In the genomic region with DNA sequence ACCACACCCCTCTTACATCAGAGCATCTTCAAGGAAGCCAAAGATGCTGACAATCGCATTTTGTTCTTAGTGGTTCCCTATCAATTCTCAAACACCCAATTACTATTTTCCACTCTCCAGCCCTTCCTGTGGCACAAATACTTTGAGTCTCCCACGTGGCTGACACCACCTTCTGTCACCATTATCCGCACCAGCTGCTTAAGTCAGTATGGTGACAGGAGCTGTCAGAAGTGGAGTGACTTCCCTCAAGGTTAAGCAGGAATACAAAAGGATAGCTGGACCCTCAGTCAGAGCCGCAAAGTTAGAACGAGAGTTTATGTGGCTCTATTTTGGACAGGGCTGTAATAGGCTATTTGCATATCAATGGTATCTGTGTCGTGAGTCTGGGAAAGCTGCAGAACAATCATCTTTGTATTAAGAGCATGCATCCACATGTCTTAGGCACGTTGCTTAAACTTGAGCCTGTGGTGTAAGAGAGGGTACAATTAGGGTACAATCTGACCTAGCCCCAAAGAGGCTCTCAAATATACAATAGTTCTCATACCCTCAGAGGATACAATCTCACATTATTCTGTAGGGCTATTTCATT, we compare ENCODE assay signal across 25 mouse cellular contexts.
DNase-seq lines count a peak whose midpoint lies in the region; ATAC-seq and TF ChIP-seq lines count a peak whose summit lies in the region.
"Had no signal": no experiment of that assay in that cellular context is flagged by ENCODE, and none has a peak within 500 bp of the region (broad histone marks: within the 10 kb centered on the region; RNA-seq: fewer than 3 reads in every experiment).

No protein-coding gene starts in this region.

- peaks cover 17% of the 10 kb centered on the region for H3K4me1 ChIP-seq in forebrain, embryonic 12.5 days
- H3K4me1 ChIP-seq in forebrain, embryonic 15.5 days, result peaks cover 16% of the 10 kb centered on the region
- peaks cover 32% of the 10 kb centered on the region for H3K4me1 ChIP-seq in midbrain, embryonic 10.5 days
- H3K4me1 ChIP-seq in midbrain, postnatal 0 days (ENCODE audit: insufficient read depth, low read length), result peaks cover 7% of the 10 kb centered on the region; the same call in 1 of the 2 replicates
- H3K4me1 ChIP-seq in limb, embryonic 10.5 days, result peaks cover 5% of the 10 kb centered on the region; the same call in 1 of the 2 replicates
- H3K4me1 ChIP-seq: heart, embryonic 12.5 days had no signal

- no peak overlapping the region for H3K27ac ChIP-seq in forebrain, embryonic 12.5 days
- H3K27ac ChIP-seq in forebrain, embryonic 15.5 days (replicated peaks), result no peak overlapping the region
- peak overlapping the region; percentile 28; the same call in 1 of the 2 replicates for H3K27ac ChIP-seq in midbrain, embryonic 10.5 days (replicated peaks)
- peak overlapping the region; percentile 38; the same call in 1 of the 2 replicates for H3K27ac ChIP-seq in midbrain, postnatal 0 days (ENCODE audit: low read depth, low read length)
- no peak overlapping the region for H3K27ac ChIP-seq in limb, embryonic 10.5 days
- H3K27ac ChIP-seq: embryonic facial prominence, embryonic 12.5 days had no signal

- no peaks in the 10 kb centered on the region for H3K9me3 ChIP-seq in forebrain, embryonic 12.5 days
- no peaks in the 10 kb centered on the region for H3K9me3 ChIP-seq in forebrain, embryonic 15.5 days
- no peaks in the 10 kb centered on the region for H3K9me3 ChIP-seq in midbrain, embryonic 10.5 days (replicated peaks)
- no peaks in the 10 kb centered on the region for H3K9me3 ChIP-seq in midbrain, postnatal 0 days (ENCODE audit: low read length)
- no peaks in the 10 kb centered on the region for H3K9me3 ChIP-seq in limb, embryonic 10.5 days (replicated peaks)
- H3K9me3 ChIP-seq: embryonic facial prominence, embryonic 12.5 days; heart, embryonic 12.5 days had no signal

- peak; percentile 51; the same call in 1 of the 2 replicates for ATAC-seq in forebrain, embryonic 12.5 days (ENCODE audit: low FRiP score)
- ATAC-seq in forebrain, embryonic 15.5 days (replicated peaks), result no peak; the same call in 1 of the 2 replicates
- no peak for ATAC-seq in midbrain, postnatal 0 days (ENCODE audit: low FRiP score)
- ATAC-seq: activated CD4-positive, CD25-positive, alpha-beta regulatory T cell, adult 4 months; liver, postnatal 0 days had no signal

- H3K9ac ChIP-seq in forebrain, embryonic 12.5 days, result no peak overlapping the region
- no peak overlapping the region for H3K9ac ChIP-seq in forebrain, embryonic 15.5 days (replicated peaks)
- H3K9ac ChIP-seq in midbrain, postnatal 0 days (replicated peaks; ENCODE audit: low read length, poor library complexity, severe bottlenecking), result no peak overlapping the region
- H3K9ac ChIP-seq: embryonic facial prominence, embryonic 12.5 days; heart, embryonic 12.5 days; liver, postnatal 0 days had no signal

- DNase-seq in layer of hippocampus, adult 8-10 months (ENCODE audit: low spot score in 2 of 2), result peak; percentile 7 to 20
- DNase-seq in layer of hippocampus, postnatal 36 days, result no peak
- DNase-seq in midbrain, embryonic 10.5 days (ENCODE audit: low spot score), result peak; percentile 56
- DNase-seq in midbrain, postnatal 0 days (ENCODE audit: low spot score), result no peak
- DNase-seq in limb, embryonic 10.5 days (ENCODE audit: low spot score), result no peak
- DNase-seq in urinary bladder, postnatal 25 days (ENCODE audit: low spot score), result no peak
- DNase-seq: adrenal gland, postnatal 25 days; cerebellum, adult 18-20 months; cerebellum, postnatal 25 days; gastrocnemius, postnatal 10 days; heart, adult 11 months; heart, postnatal 14 days; kidney, adult 8-10 months; kidney, postnatal 4 days; left cerebral cortex, postnatal 4 days; liver, postnatal 0 days; lung, postnatal 10 days; thymus, postnatal 14 days had no signal

- no peak for TF ChIP-seq CTCF in midbrain, postnatal 0 days (IDR thresholded peaks at IDR 0.05)

- H3K27me3 ChIP-seq in forebrain, embryonic 12.5 days, result no peaks in the 10 kb centered on the region
- no peaks in the 10 kb centered on the region for H3K27me3 ChIP-seq in forebrain, embryonic 15.5 days
- peaks cover 3% of the 10 kb centered on the region; the same call in 1 of the 2 replicates for H3K27me3 ChIP-seq in midbrain, embryonic 10.5 days (ENCODE audit: low read depth, poor library complexity, severe bottlenecking)
- no peaks in the 10 kb centered on the region for H3K27me3 ChIP-seq in midbrain, postnatal 0 days (ENCODE audit: insufficient read depth, low read length)
- no peaks in the 10 kb centered on the region for H3K27me3 ChIP-seq in limb, embryonic 10.5 days (ENCODE audit: low read depth, poor library complexity, severe bottlenecking)
- H3K27me3 ChIP-seq: embryonic facial prominence, embryonic 12.5 days; heart, embryonic 12.5 days had no signal

- no peak overlapping the region for H3K4me3 ChIP-seq in forebrain, embryonic 12.5 days (replicated peaks)
- H3K4me3 ChIP-seq in forebrain, embryonic 15.5 days, result no peak overlapping the region
- no peak overlapping the region for H3K4me3 ChIP-seq in midbrain, embryonic 10.5 days
- H3K4me3 ChIP-seq in midbrain, postnatal 0 days (ENCODE audit: low read depth, low read length), result no peak overlapping the region
- H3K4me3 ChIP-seq in limb, embryonic 10.5 days, result no peak overlapping the region
- H3K4me3 ChIP-seq: embryonic facial prominence, embryonic 12.5 days; erythroblast, embryonic 14.5 days; heart, embryonic 12.5 days had no signal

- H3K4me2 ChIP-seq in forebrain, embryonic 12.5 days, result no peak overlapping the region
- H3K4me2 ChIP-seq in forebrain, embryonic 15.5 days (replicated peaks), result no peak overlapping the region
- H3K4me2 ChIP-seq in midbrain, postnatal 0 days (ENCODE audit: low read depth, low read length, poor library complexity, severe bottlenecking), result no peak overlapping the region
- H3K4me2 ChIP-seq: embryonic facial prominence, embryonic 12.5 days; heart, embryonic 12.5 days had no signal

- 22% methylated on average over 7 of the region's 7 CpGs for WGBS in forebrain, embryonic 12.5 days
- 12% methylated on average over 7 of the region's 7 CpGs for WGBS in forebrain, embryonic 15.5 days
- 25% methylated on average over 7 of the region's 7 CpGs for WGBS in midbrain, embryonic 10.5 days
- 17% methylated on average over 7 of the region's 7 CpGs for WGBS in midbrain, postnatal 0 days
- 77% methylated on average over 7 of the region's 7 CpGs for WGBS in limb, embryonic 10.5 days

- no peaks in the 10 kb centered on the region for H3K36me3 ChIP-seq in forebrain, embryonic 12.5 days (replicated peaks)
- no peaks in the 10 kb centered on the region for H3K36me3 ChIP-seq in forebrain, embryonic 15.5 days
- no peaks in the 10 kb centered on the region for H3K36me3 ChIP-seq in midbrain, embryonic 10.5 days
- no peaks in the 10 kb centered on the region for H3K36me3 ChIP-seq in midbrain, postnatal 0 days (ENCODE audit: insufficient read depth, low read length)
- H3K36me3 ChIP-seq in limb, embryonic 10.5 days, result no peaks in the 10 kb centered on the region
- H3K36me3 ChIP-seq: embryonic facial prominence, embryonic 12.5 days; G1E; heart, embryonic 12.5 days had no signal

Comparison
In these comparisons a context has a peak if more than half of its experiments do, and no peak if none do; other contexts are left out.
1. DNase-seq: peak in layer of hippocampus, adult 8-10 months (2 of 2) and midbrain, embryonic 10.5 days (single experiment); none in layer of hippocampus, postnatal 36 days (0 of 2), midbrain, postnatal 0 days (single experiment), limb, embryonic 10.5 days (single experiment) and urinary bladder, postnatal 25 days (single experiment).
2. H3K27ac ChIP-seq: peak in midbrain, embryonic 10.5 days (single experiment) and midbrain, postnatal 0 days (single experiment); none in forebrain, embryonic 12.5 days (single experiment), forebrain, embryonic 15.5 days (single experiment) and limb, embryonic 10.5 days (single experiment).